Mouse (Mus musculus) intestine, embryonic 14.5 days (tissue): ENCODE measurements at regions not wholly inside any gene's neighbourhood (a gene's known extent, or its start where the extent isn't known, plus 50 kb on each side); places are given as distances from the start of the nearest gene placed in this dataset.

ENCODE experiments used
- ATAC-seq: fragments of 200-750 bp; cut with Nextera tagmentation; replicated peaks from 2 replicates; pipeline ENCODE4 v1.8.0; 2017; ENCODE audit warnings: low read depth, moderate number of reproducible peaks, moderate TSS enrichment, moderate library complexity; ENCODE audit not compliant: low FRiP score, low TSS enrichment
- DNase-seq: peaks from one replicate; pipeline ENCODE4 v3.0.0-alpha.2; 2018; ENCODE audit warnings: low spot score
- H3K27ac ChIP-seq: fragments of 300-500 bp; sonication (generic); 2 replicates; pipeline ENCODE4 v1.5.1; 2014; ENCODE audit warnings: low read depth, mild to moderate bottlenecking, control low read depth
- H3K27me3 ChIP-seq: fragments of 300-500 bp; sonication (generic); replicated peaks from 2 replicates; pipeline ENCODE4 v1.6.1; 2014; ENCODE audit warnings: low read length, control low read depth; ENCODE audit not compliant: control insufficient read depth, insufficient read depth
- H3K36me3 ChIP-seq: fragments of 300-500 bp; sonication (generic); 2 replicates; pipeline ENCODE4 v1.6.1; 2014; ENCODE audit warnings: low read length, control low read depth; ENCODE audit not compliant: control insufficient read depth, insufficient read depth
- H3K4me1 ChIP-seq: fragments of 300-500 bp; sonication (generic); replicated peaks from 2 replicates; pipeline ENCODE4 v1.6.1; 2014; ENCODE audit warnings: low read length, control low read depth, mixed read lengths; ENCODE audit not compliant: control insufficient read depth, insufficient read depth
- H3K4me2 ChIP-seq: fragments of 300-500 bp; sonication (generic); 2 replicates; pipeline ENCODE4 v1.6.1; 2014; ENCODE audit warnings: low read length
- H3K4me3 ChIP-seq: fragments of 300-500 bp; sonication (generic); 2 replicates; pipeline ENCODE4 v1.5.1; 2014; ENCODE audit warnings: low read depth, low read length, control low read depth, mixed read lengths
- H3K9ac ChIP-seq: fragments of 300-500 bp; sonication (generic); 2 replicates; pipeline ENCODE4 v1.6.1; 2014; ENCODE audit warnings: mild to moderate bottlenecking, low read length
- H3K9me3 ChIP-seq: fragments of 300-500 bp; sonication (generic); 2 replicates; pipeline ENCODE4 v1.6.1; 2016; ENCODE audit warnings: low read length, control low read depth; ENCODE audit not compliant: control insufficient read depth
- WGBS: fragments of 180-500 bp; shearing (Covaris S2); extraction: QIAGEN DNeasy Blood & Tissue Kit; methylation state at CpG from one replicate; pipeline ENCODE4 v1.1.7; 2014; 5-methylcytosine and 5-hydroxymethylcytosine counted together

- DNase-seq (no peak), ATAC-seq (no peak)
- H3K4me1 ChIP-seq = peaks cover 5% of the 10 kb centered on the region; the same call in 1 of the 2 replicates
- H3K27me3 ChIP-seq = no peaks in the 10 kb centered on the region
- H3K4me2 ChIP-seq = no peak overlapping the region
- H3K4me3 ChIP-seq = no peak overlapping the region
- no peaks in the 10 kb centered on the region for H3K36me3 ChIP-seq
- no peaks in the 10 kb centered on the region for H3K9me3 ChIP-seq
- H3K27ac ChIP-seq = no peak overlapping the region
- 84% methylated on average over 19 of the region's 19 CpGs for WGBS
- H3K9ac ChIP-seq = no peak overlapping the region
Measured at GRCm38 (mm10) chr8:89134581-89135484, 90.9 kb upstream of the Sall1 start.

- Histone ChIP-seq H3K4me2 (no peak overlapping the region), H3K27me3 (no peaks in the 10 kb centered on the region), H3K4me3 (no peak overlapping the region), H3K9ac (no peak overlapping the region), H3K4me1 (peaks cover 5% of the 10 kb centered on the region; the same call in 1 of the 2 replicates), H3K27ac (no peak overlapping the region; the same call in 1 of the 2 replicates), H3K9me3 (no peaks in the 10 kb centered on the region), H3K36me3 (no peaks in the 10 kb centered on the region)
- ATAC-seq (no peak), DNase-seq (no peak)
- 49% methylated on average over 5 of the region's 5 CpGs for WGBS
Measured at GRCm38 (mm10) chr8:89134058-89134457, 90.1 kb upstream of the Sall1 start.

- ATAC-seq = no peak
- H3K4me1 ChIP-seq = no peaks in the 10 kb centered on the region
- WGBS = 62% methylated on average over 6 of the region's 6 CpGs
- no peak for DNase-seq
- H3K9ac ChIP-seq = no peak overlapping the region
- H3K4me3 ChIP-seq = no peak overlapping the region
- H3K27me3 ChIP-seq = no peaks in the 10 kb centered on the region
- no peak overlapping the region for H3K27ac ChIP-seq
- no peaks in the 10 kb centered on the region for H3K36me3 ChIP-seq
- no peak overlapping the region for H3K4me2 ChIP-seq
- no peaks in the 10 kb centered on the region for H3K9me3 ChIP-seq
Measured at GRCm38 (mm10) chr8:89121051-89121450, 77.1 kb upstream of the Sall1 start.

- Histone ChIP-seq H3K9ac (no peak overlapping the region), H3K27ac (no peak overlapping the region), H3K9me3 (no peaks in the 10 kb centered on the region), H3K36me3 (no peaks in the 10 kb centered on the region), H3K4me3 (no peak overlapping the region), H3K4me1 (no peaks in the 10 kb centered on the region), H3K27me3 (no peaks in the 10 kb centered on the region), H3K4me2 (no peak overlapping the region)
- WGBS = 59% methylated on average over 15 of the region's 15 CpGs
- no peak for ATAC-seq
- no peak for DNase-seq
Measured at GRCm38 (mm10) chr8:89107895-89108660, 64.1 kb upstream of the Sall1 start.

- Histone ChIP-seq H3K27ac (no peak overlapping the region), H3K4me3 (no peak overlapping the region), H3K9me3 (no peaks in the 10 kb centered on the region), H3K27me3 (no peaks in the 10 kb centered on the region), H3K4me1 (no peaks in the 10 kb centered on the region), H3K9ac (no peak overlapping the region), H3K4me2 (no peak overlapping the region), H3K36me3 (no peaks in the 10 kb centered on the region)
- ATAC-seq = no peak
- WGBS = 83% methylated on average over 4 of the region's 4 CpGs
- DNase-seq = no peak
Measured at GRCm38 (mm10) chr8:89106346-89106745, 62.4 kb upstream of the Sall1 start.

GRCm38 (mm10) chr8:89097396-89097795 is 53.4 kb upstream of the Sall1 start:
- no peak overlapping the region for H3K4me3 ChIP-seq
- H3K9ac ChIP-seq = no peak overlapping the region
- no peaks in the 10 kb centered on the region for H3K36me3 ChIP-seq
- no peaks in the 10 kb centered on the region for H3K27me3 ChIP-seq
- WGBS = 74% methylated on average over 4 of the region's 4 CpGs
- DNase-seq (no peak), ATAC-seq (no peak)
- no peaks in the 10 kb centered on the region for H3K4me1 ChIP-seq
- H3K4me2 ChIP-seq = no peak overlapping the region
- 0 out of 2 replicates have a peak, but pooled peaks cover 4% of the 10 kb centered on the region for H3K9me3 ChIP-seq
- H3K27ac ChIP-seq = no peak overlapping the region
